Mouse (Mus musculus) gastrocnemius, postnatal 10 days (tissue): ENCODE data around the gene 1700013G24Rik. TPM values are rescaled to one million over a fixed set of nuclear protein-coding genes. Genes with fewer than 3 reads are reported as not detected.
"Not testable (repeated sequence)": the region's sequence is repeated elsewhere in the genome, so short reads cannot be mapped to it uniquely, and the experiment has no call there.

Experiments used
- DNase-seq: peaks from one replicate; pipeline ENCODE4 v3.0.0; 2021; ENCODE audit warnings: mixed read lengths
- long read RNA-seq, 2 experiments: library from polyadenylated mRNA; stranded (forward); transcript quantifications; one replicate each; pipeline ENCODE4 v2.0.0; 2021
- total RNA-seq, 2 experiments: library from RNA; stranded (reverse); gene quantifications; 2 replicates each; pipeline ENCODE4 v1.2.3; 2021

1700013G24Rik gene
- not detected for total RNA-seq
- long read RNA-seq, experiment 1 = 0 reads
- long read RNA-seq, experiment 2 = 0 reads

GRCm38 (mm10) chr4:137453234-137453767 is at the start of gene 1700013G24Rik:
Gene 1700013G24Rik, plus strand, starts transcription at chr4:137453284.
- no peak for DNase-seq

DNA sequence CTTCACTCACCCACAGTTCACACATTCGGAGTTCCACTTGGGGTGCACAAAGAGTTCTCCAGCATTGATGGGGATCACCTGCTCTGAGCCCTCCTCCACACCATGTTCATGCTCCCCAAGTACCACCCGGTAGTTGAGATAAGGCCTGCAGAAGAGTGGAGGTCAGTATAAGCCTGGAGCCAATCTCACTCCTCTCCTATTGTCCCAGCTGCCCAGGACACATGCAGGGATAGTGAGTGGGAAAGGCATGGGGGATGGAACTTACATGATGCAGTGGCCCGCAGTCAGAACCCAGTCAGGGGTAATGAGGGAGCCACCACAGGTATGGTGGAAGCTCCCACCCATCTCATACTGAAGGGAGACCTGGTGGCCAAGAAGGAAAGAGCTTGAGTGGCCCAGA is 47.5 kb upstream of the 1700013G24Rik start:
- no peak for DNase-seq

- DNase-seq = no peak
These were observed 43.4 kb upstream of the 1700013G24Rik start, which contains the start of gene Cela3a for GRCm38 (mm10) chr4:137409691-137410090. Gene Cela3a, minus strand, starts transcription at chr4:137409791.

- DNase-seq = not testable (repeated sequence)
These were observed 40.8 kb upstream of the 1700013G24Rik start for GRCm38 (mm10) chr4:137412185-137412709.

DNA sequence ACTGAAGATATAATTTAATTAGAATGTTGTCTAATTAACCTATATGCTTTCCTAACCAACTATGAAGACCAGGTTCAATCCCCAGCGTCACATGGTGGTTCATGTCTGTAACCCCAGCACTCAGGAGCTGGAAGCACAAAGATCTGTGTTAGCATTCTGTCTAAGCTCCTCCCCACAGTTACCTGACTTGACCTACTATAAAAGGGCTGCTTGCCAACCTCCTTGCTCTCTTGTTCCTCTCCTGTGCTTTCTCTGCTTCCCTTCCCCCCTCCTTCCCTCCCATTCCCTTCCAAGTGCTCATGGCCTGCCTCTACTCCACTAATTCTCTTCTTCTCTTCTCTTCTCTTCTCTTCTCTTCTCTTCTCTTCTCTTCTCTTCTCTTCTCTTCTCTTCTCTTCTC is 38.1 kb upstream of the 1700013G24Rik start:
- no peak for DNase-seq

GRCm38 (mm10) chr4:137417712-137418564 is 35.1 kb upstream of the 1700013G24Rik start:
- DNase-seq = no peak

DNA sequence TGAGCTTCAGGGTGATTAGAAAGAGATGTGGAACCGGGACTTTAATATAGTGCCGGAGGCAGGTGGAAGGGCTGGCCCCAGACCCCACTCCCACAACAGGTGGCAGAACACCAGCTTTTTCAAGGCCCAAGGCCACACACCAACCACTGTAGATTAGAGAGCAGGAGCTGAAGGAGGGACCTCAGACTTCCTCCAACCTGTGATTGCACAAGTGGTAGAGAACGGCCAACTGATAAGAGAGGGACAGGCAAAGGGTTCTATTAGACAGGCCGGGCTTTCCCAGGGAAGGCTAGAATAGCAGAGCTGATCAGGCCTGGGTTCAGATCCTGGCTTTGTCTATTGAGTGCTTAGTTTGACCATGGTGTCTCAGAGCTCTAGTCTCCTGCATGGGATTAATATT is 22.6 kb upstream of the 1700013G24Rik start, which contains the start of gene Cela3b:
Cela3b (minus strand) TSS at position 39 of the 400 bp plus-strand sequence.
- DNase-seq = no peak

GRCm38 (mm10) chr4:137432700-137433550 is 20.2 kb upstream of the 1700013G24Rik start:
- DNase-seq = not testable (repeated sequence)

DNA sequence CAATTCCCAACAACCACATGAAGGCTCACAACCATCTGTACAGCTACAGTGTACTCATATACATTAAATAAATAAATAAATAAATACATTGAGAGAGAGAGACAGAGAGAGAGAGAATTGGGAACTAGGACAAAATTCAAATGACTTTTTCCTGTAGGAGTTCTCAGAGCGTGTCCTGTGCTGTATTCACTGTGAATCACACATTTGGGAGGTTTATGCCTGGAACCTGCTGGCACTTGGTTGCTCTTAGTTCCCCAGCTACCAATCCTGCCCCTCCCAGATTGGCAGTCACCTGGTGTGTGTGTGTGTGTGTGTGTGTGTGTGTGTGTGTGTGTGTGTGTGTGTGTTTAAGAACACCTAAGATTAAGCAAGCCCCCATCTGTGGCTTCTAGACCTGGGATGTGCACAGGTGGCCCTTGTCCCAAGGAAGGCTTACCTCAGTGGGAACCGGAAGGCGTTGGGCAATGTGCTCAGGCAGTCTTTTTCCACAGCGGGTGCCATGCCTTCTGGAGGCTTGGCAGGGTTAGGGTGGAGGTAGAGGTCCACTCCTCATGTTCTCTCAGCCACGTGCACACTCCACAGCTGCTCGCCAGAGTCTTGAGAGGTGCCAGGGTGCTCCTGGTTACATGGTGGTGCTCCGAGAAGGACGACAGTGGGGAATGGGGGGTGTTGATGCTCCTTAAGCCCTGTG is 16.0 kb upstream of the 1700013G24Rik start:
- no peak for DNase-seq

- DNase-seq = no peak
These were observed 14.2 kb upstream of the 1700013G24Rik start for GRCm38 (mm10) chr4:137438842-137439241.

DNA sequence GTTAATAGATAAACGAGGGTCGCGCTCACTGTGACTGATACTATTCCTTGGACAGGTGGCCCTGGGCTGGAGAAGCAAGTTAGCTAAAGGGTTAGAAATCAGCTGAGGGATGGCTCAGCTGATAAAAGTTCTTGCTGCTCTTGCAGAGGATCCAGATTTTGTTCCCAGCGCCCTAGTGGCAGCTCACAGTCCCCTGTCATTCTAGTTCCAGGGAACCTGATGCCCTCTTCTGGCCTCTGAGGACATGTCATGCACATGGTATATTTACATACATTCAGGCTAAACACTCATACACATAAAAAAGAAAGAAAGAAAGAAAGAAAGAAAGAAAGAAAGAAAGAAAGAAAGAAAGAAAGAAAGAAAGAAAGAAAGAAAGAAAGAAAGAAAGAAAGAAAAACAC is 11.8 kb upstream of the 1700013G24Rik start:
- no peak for DNase-seq

DNA sequence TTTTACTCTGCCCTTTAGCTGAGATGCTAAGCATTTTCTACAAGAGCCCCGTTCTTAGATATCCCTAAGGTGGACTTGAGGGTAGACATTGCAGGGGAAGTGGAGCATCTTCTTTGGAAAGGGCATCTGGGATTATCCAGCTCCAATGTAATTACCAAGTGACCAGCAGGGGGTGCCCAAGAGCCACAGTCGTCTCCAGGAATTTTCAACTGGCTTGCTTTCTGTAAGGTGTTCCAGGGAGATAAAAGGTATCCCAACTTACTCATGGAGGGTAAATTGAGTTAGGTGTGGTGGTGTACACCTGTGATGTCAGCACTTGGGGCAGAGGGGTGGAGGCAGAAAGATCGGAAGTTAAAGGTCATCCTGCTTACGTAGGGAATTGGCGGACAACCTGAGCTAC is 9.5 kb upstream of the 1700013G24Rik start:
- DNase-seq = peak; percentile 86

DNA sequence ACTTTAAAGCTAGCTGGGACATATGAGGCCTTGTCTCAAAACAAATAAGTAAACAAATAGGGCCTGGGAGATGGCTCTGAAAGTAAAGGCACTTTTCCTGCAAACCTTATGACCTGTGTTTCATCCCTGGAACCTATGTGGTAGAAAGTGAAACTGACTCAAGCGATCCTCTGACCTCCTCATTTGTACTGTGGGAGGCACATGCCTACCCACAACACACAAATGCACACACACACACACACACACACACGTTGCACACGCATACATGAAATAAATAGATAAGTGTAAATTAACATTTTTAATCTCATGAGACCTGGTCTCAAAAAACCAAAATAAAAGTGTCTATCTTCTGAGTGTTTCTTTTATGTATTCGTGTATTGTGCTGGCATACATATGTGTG is 7.2 kb upstream of the 1700013G24Rik start:
- DNase-seq = no peak

GRCm38 (mm10) chr4:137447363-137448196 is 5.5 kb upstream of the 1700013G24Rik start:
- no peak for DNase-seq

GRCm38 (mm10) chr4:137448197-137448596 is 4.9 kb upstream of the 1700013G24Rik start:
- peak; percentile 59 for DNase-seq

DNA sequence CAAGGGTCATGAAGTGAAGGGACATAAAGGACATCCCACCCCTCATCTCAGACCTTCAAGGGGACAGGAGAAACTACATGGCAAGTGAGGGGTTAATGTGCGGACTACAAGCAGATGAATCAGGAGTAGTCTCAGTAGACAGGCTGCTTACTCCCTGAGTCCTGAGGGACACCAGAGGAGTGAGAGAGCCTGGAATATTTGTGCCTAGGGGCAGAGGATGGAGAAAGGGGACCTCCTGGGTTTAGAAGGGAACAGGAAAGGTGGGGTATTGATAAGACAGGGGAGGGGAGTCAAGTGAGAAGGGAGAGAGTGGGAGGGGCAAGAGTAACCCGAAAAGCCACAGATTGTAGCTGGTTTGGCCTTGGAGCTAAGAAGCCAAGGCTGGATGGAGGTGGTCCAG is 4.4 kb upstream of the 1700013G24Rik start:
- DNase-seq = no peak

DNA sequence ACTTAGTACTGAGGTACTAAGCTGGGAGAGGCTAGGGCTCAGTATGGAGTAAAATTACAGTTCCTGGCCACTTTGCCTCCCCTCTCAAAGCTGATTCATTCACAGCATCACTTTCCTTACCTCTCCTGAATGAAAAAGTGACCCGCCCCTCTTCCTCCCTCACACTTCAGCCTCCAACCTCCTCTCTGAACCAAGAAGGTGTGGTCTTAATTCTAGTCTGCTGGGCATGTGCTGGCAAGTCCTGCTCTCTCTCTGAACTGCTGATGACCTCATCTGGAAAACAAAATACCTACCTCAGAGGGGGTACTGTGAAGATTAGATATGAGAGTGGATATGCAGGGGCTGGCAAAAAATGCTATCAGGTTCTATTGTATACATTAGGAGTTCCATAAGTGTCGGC is 4.0 kb upstream of the 1700013G24Rik start:
- DNase-seq = no peak

DNA sequence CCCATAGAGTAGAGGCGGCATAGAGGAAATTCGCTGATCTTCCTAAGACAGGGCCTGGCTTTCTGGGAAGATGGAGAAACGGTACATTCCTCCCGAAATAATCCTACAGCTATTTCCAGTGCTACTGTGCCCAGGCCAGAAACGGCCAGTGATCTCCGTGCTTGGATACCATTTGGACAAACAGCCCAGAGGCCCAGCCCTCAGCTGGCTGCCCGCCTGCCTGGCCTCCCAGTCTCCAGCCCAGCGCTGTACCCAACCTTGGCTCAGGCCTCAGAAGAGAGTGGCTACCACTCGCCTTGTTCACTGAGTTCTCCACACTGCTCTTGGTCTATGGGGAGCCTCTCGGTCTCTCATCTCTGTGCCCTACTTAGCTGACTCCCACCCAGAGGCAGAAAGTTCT is 3.4 kb upstream of the 1700013G24Rik start:
- peak; percentile 57 for DNase-seq

- no peak for DNase-seq
These were observed 894 bp upstream of the 1700013G24Rik start for GRCm38 (mm10) chr4:137452190-137452589.

- DNase-seq = no peak
These were observed 1.5 kb downstream of the 1700013G24Rik start for GRCm38 (mm10) chr4:137454582-137454981.

- no peak for DNase-seq
These were observed 3.5 kb downstream of the 1700013G24Rik start for GRCm38 (mm10) chr4:137456581-137456980.
